Mouse (Mus musculus) forebrain, embryonic 14.5 days (tissue): ENCODE measurements around the gene Spsb1. TPM values are rescaled to one million over a fixed set of nuclear protein-coding genes. Genes with fewer than 3 reads are reported as not detected.

Experiments used
- ATAC-seq: fragments of 200-750 bp; cut with Nextera tagmentation; 2 replicates; pipeline ENCODE4 v1.8.0; 2017; ENCODE audit warnings: mild to moderate bottlenecking, moderate library complexity
- DNase-seq: peaks from one replicate; pipeline ENCODE4 v3.0.0-alpha.2; 2015; ENCODE audit warnings: low spot score
- H3K27ac ChIP-seq: fragments of 300-500 bp; sonication (generic); 2 replicates; pipeline ENCODE4 v1.5.1; 2014; ENCODE audit warnings: low read depth, mild to moderate bottlenecking, control low read depth, low read length, moderate library complexity
- H3K27me3 ChIP-seq: fragments of 300-500 bp; sonication (generic); replicated peaks from 2 replicates; pipeline ENCODE4 v1.6.1; 2014; ENCODE audit warnings: low read length, control low read depth, mixed read lengths; ENCODE audit not compliant: control insufficient read depth, insufficient read depth
- H3K36me3 ChIP-seq: fragments of 300-500 bp; sonication (generic); 2 replicates; pipeline ENCODE4 v1.6.1; 2014; ENCODE audit warnings: low read length, control low read depth; ENCODE audit not compliant: control insufficient read depth, insufficient read depth
- H3K4me1 ChIP-seq: fragments of 300-500 bp; sonication (generic); 2 replicates; pipeline ENCODE4 v1.6.1; 2014; ENCODE audit warnings: antibody characterized with exemption, low read length, control low read depth; ENCODE audit not compliant: control insufficient read depth, insufficient read depth
- H3K4me2 ChIP-seq: fragments of 300-500 bp; sonication (generic); 2 replicates; pipeline ENCODE4 v1.6.1; 2014; ENCODE audit warnings: mild to moderate bottlenecking, control low read depth, low read length
- H3K4me3 ChIP-seq: fragments of 300-500 bp; sonication (generic); 2 replicates; pipeline ENCODE4 v1.5.1; 2014; ENCODE audit warnings: low read depth, low read length, control low read depth
- H3K9ac ChIP-seq: fragments of 300-500 bp; sonication (generic); 2 replicates; pipeline ENCODE4 v1.6.1; 2014; ENCODE audit warnings: mild to moderate bottlenecking, low read length, control low read depth, moderate library complexity
- H3K9me3 ChIP-seq: fragments of 300-500 bp; sonication (generic); replicated peaks from 2 replicates; pipeline ENCODE4 v1.6.1; 2016; ENCODE audit warnings: low read length, control low read depth, mixed read lengths; ENCODE audit not compliant: control insufficient read depth
- WGBS: fragments of 180-500 bp; shearing (Covaris S2); extraction: QIAGEN DNeasy Blood & Tissue Kit; methylation state at CpG from one replicate; pipeline ENCODE4 v1.1.7; 2014; 5-methylcytosine and 5-hydroxymethylcytosine counted together
- polyA plus RNA-seq: library from polyadenylated mRNA; unstranded; fragments of >200 nt; fragmentation: Nextera tagmentation; extraction: Ambion mirVana; gene quantifications from 2 replicates; pipeline ENCODE4 v1.2.1, GENCODE M21; 2014

Gene Spsb1
- polyA plus RNA-seq, 1 experiment from 2014 or later = 4.8 TPM

DNA sequence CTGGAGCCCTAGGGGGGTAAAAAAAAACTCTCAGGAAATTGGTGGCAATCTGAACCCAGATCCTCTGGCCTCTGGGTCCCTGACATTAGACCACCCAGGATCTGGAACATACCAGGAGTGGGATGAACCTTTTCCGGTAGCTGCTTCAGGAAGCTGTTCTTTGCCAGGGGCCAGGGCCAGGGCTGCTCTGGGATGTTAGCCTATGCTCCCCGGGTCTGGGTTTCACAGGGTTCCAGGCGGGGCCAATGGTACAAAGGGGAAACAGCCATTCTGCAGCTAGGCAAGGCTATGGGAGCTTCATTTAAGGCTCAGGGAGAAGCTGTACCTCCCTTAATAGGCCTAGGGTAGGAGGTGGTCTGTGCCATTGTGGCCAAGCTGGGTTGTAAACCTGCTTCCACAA lies 9.9 kb upstream of the Spsb1 start:
- no peak overlapping the region for H3K9ac ChIP-seq
- no peak for ATAC-seq
- H3K4me1 ChIP-seq = no peaks in the 10 kb centered on the region
- DNase-seq = no peak
- WGBS = 65% methylated on average over 3 of the region's 3 CpGs
- H3K27me3 ChIP-seq = no peaks in the 10 kb centered on the region
- no peaks in the 10 kb centered on the region for H3K36me3 ChIP-seq
- H3K9me3 ChIP-seq = no peaks in the 10 kb centered on the region
- no peak overlapping the region for H3K4me2 ChIP-seq
- no peak overlapping the region for H3K4me3 ChIP-seq
- no peak overlapping the region for H3K27ac ChIP-seq

DNA sequence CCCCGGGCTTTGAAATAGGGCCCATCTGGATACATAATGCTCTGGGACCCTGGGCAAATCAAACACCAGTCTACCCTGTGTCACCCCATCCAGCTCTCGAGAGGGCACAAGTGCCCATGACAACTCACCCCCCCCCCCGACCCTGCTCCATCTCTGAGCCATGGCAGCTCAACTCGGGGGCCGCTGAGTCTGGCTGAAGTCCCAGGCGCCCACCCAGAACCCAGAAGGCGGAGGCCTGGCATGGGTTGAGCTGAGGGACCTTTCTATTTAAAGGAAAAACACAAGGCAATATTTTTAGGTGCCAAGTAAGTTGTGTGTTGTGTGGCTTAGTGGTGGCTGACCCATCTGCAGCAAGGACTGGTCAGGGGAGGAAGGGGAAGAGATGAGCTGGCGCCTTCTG lies 9.4 kb upstream of the Spsb1 start:
- no peak for ATAC-seq
- Histone ChIP-seq H3K36me3 (no peaks in the 10 kb centered on the region), H3K27me3 (no peaks in the 10 kb centered on the region), H3K4me3 (no peak overlapping the region), H3K4me2 (no peak overlapping the region), H3K9ac (no peak overlapping the region), H3K27ac (no peak overlapping the region), H3K9me3 (no peaks in the 10 kb centered on the region), H3K4me1 (no peaks in the 10 kb centered on the region)
- DNase-seq = no peak
- 82% methylated on average over 8 of the region's 8 CpGs for WGBS

GRCm38 (mm10) chr4:149960391-149960790 lies 5.5 kb upstream of the Spsb1 start:
- H3K4me3 ChIP-seq = no peak overlapping the region
- DNase-seq (no peak), ATAC-seq (no peak)
- no peaks in the 10 kb centered on the region for H3K9me3 ChIP-seq
- H3K36me3 ChIP-seq = no peaks in the 10 kb centered on the region
- H3K4me2 ChIP-seq = no peak overlapping the region
- H3K9ac ChIP-seq = no peak overlapping the region
- no peaks in the 10 kb centered on the region for H3K4me1 ChIP-seq
- peaks cover 19% of the 10 kb centered on the region for H3K27me3 ChIP-seq
- H3K27ac ChIP-seq = no peak overlapping the region
- WGBS = 91% methylated on average over 7 of the region's 7 CpGs

DNA sequence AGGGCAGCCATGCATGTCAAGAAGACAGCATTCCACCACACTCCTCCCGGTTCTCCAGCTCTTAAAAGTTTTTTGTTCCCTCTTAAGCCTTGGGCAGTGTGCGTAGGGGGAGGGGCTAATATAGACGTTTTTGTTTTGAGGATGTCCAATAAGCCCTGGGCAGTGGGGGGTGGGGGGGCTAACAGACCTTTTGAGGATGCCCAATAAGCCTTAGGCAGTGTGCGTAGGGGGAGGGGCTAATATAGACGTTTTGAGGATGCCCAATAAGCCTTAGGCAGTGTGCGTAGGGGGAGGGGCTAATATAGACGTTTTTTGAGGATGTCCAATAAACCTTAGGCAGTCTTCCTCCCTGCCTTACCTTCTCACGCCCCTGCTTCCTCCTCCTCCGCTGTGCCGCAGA lies 5.0 kb upstream of the Spsb1 start:
- Histone ChIP-seq H3K4me3 (no peak overlapping the region), H3K4me1 (no peaks in the 10 kb centered on the region), H3K9me3 (no peaks in the 10 kb centered on the region), H3K9ac (no peak overlapping the region), H3K27ac (no peak overlapping the region), H3K36me3 (no peaks in the 10 kb centered on the region), H3K4me2 (no peak overlapping the region), H3K27me3 (peaks cover 24% of the 10 kb centered on the region)
- DNase-seq (no peak), ATAC-seq (no peak)
- WGBS = 55% methylated on average over 10 of the region's 10 CpGs

- ATAC-seq (no peak), DNase-seq (peak; percentile 91)
- WGBS = 6% methylated on average over 5 of the region's 5 CpGs
These were observed 3.7 kb upstream of the Spsb1 start for GRCm38 (mm10) chr4:149958566-149958965.

GRCm38 (mm10) chr4:149956048-149956447 lies 1.2 kb upstream of the Spsb1 start:
- H3K9me3 ChIP-seq = no peaks in the 10 kb centered on the region
- peaks cover 28% of the 10 kb centered on the region for H3K27me3 ChIP-seq
- ATAC-seq = no peak

More at GRCm38 (mm10) chr4:149958566-149958965, 3.7 kb upstream of the Spsb1 start:
- Histone ChIP-seq H3K9ac (no peak overlapping the region), H3K4me1 (peaks cover 6% of the 10 kb centered on the region; the same call in 1 of the 2 replicates), H3K9me3 (no peaks in the 10 kb centered on the region), H3K36me3 (no peaks in the 10 kb centered on the region), H3K4me3 (no peak overlapping the region), H3K27ac (no peak overlapping the region), H3K4me2 (no peak overlapping the region), H3K27me3 (peaks cover 27% of the 10 kb centered on the region)

DNA sequence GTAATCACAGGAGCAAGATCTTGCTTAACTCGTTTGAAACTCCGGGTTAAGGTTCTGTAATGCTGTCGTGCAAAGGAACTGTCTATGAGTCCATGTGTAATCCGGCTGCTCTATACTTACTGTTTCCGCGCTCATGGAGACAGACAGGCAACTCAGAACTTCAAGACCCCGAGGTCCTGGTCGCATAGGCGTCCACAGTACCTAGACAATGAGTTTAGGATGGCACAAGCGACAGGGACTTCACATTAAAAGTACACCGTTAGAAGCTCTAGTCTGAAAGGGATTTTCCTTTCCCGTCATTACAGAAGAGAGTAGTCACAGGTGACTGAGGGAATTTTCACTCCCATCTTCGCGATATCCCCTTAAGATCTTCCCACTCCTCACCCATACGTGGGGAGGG lies 788 bp upstream of the Spsb1 start:
- WGBS = 19% methylated on average over 15 of the region's 15 CpGs
- H3K27me3 ChIP-seq = peaks cover 28% of the 10 kb centered on the region
- 0 out of 2 replicates have a peak overlapping the region, but pooled peaks have one; percentile 56 for H3K4me3 ChIP-seq
- DNase-seq = no peak
- H3K4me1 ChIP-seq = peaks cover 11% of the 10 kb centered on the region
- H3K27ac ChIP-seq = no peak overlapping the region
- no peaks in the 10 kb centered on the region for H3K9me3 ChIP-seq
- ATAC-seq = no peak
- H3K36me3 ChIP-seq = no peaks in the 10 kb centered on the region
- H3K9ac ChIP-seq = no peak overlapping the region
- peak overlapping the region; percentile 97 for H3K4me2 ChIP-seq

More at GRCm38 (mm10) chr4:149956048-149956447, 1.2 kb upstream of the Spsb1 start:
- Histone ChIP-seq H3K9ac (no peak overlapping the region), H3K4me1 (peaks cover 11% of the 10 kb centered on the region), H3K36me3 (no peaks in the 10 kb centered on the region), H3K27ac (no peak overlapping the region), H3K4me3 (no peak overlapping the region), H3K4me2 (0 out of 2 replicates have a peak overlapping the region, but pooled peaks have one; percentile 97)
- DNase-seq = no peak
- 49% methylated on average over 13 of the region's 13 CpGs for whole genome bisulfite sequencing

DNA sequence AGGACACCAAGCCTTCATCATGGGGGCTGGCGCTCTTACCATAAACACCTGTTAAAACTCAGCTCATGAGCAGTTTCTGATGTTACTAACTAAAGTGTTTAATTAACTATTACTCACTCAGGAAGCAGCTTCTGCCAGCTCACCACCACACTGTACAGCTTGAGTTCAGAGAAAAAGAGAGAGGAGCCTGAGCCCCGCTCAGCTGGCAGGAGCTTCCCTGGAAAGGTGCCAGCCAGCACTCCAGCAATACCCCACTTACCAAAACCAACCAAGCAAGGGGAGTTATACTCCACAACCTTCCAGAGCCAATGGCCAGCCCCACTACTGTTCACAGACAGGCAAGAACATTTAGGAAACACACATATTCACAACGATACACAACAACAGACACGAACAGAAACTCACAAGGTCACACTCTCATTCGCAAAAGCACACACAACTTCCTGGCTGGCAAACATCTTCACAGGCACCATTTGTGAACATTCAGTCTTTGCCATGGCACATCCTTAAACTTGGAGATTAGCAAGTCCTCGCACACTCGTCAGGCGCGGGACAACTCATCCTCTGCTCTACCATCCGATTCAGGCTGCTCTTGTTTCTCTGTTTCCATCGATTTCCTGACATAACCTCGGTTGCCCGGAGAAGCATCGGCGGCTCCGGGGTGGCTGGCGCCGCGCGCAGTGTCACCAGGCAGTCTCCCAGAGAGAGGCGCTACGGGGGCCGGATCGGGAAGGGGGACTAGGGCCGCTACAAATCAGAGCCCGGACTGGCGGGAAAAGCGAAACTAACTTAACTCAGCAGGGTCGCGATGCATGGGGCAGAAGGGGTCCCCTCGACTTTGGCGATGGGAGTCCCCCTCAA lies 992 bp downstream of the Spsb1 start:
- peak; percentile 13 for ATAC-seq
- H3K36me3 ChIP-seq = no peaks in the 10 kb centered on the region
- peak overlapping the region; percentile 97 for H3K4me2 ChIP-seq

GRCm38 (mm10) chr4:149952201-149952600 lies 2.6 kb downstream of the Spsb1 start:
- H3K27me3 ChIP-seq = peaks cover 25% of the 10 kb centered on the region
- no peak overlapping the region for H3K4me3 ChIP-seq
- ATAC-seq (no peak), DNase-seq (peak; percentile 43)
- no peaks in the 10 kb centered on the region for H3K36me3 ChIP-seq
- no peak overlapping the region for H3K4me2 ChIP-seq
- no peak overlapping the region for H3K9ac ChIP-seq
- no peaks in the 10 kb centered on the region for H3K9me3 ChIP-seq
- no peak overlapping the region for H3K27ac ChIP-seq
- 60% methylated on average over 9 of the region's 9 CpGs for WGBS
- peaks cover 11% of the 10 kb centered on the region for H3K4me1 ChIP-seq

More for the DNA sequence above, 992 bp downstream of the Spsb1 start:
- H3K9ac ChIP-seq = peak overlapping the region; percentile 69
- H3K9me3 ChIP-seq = no peaks in the 10 kb centered on the region
- H3K27me3 ChIP-seq = peaks cover 28% of the 10 kb centered on the region
- WGBS = 6% methylated on average over 32 of the region's 32 CpGs
- H3K27ac ChIP-seq = no peak overlapping the region
- peak overlapping the region; percentile 56 for H3K4me3 ChIP-seq
- DNase-seq = peak; percentile 71
- peaks cover 11% of the 10 kb centered on the region for H3K4me1 ChIP-seq
